Mouse (Mus musculus) limb, embryonic 13.5 days (tissue): ENCODE results near the gene Cd151. TPM values are rescaled to one million over a fixed set of nuclear protein-coding genes. Genes with fewer than 3 reads are reported as not detected.
A peak's percentile ranks its signal among the peaks of the same experiment; 100 is the strongest.

Experiments used
- ATAC-seq: fragments of 200-750 bp; cut with Nextera tagmentation; 2 replicates; pipeline ENCODE4 v1.8.0; 2017; ENCODE audit warnings: low read depth, moderate number of reproducible peaks, moderate TSS enrichment; ENCODE audit not compliant: low FRiP score
- H3K27ac ChIP-seq: fragments of 300-500 bp; sonication (generic); 2 replicates; pipeline ENCODE4 v1.5.1; 2015; ENCODE audit warnings: inconsistent platforms, mild to moderate bottlenecking, moderate library complexity
- H3K27me3 ChIP-seq: fragments of 300-500 bp; sonication (generic); 2 replicates; pipeline ENCODE4 v1.6.1; 2015; ENCODE audit warnings: mild to moderate bottlenecking, inconsistent platforms
- H3K36me3 ChIP-seq: fragments of 300-500 bp; sonication (generic); 2 replicates; pipeline ENCODE4 v1.6.1; 2015; ENCODE audit warnings: inconsistent platforms, mild to moderate bottlenecking, moderate library complexity
- H3K4me1 ChIP-seq: fragments of 300-500 bp; sonication (generic); 2 replicates; pipeline ENCODE4 v1.6.1; 2015; ENCODE audit warnings: inconsistent platforms
- H3K4me2 ChIP-seq: fragments of 300-500 bp; sonication (generic); replicated peaks from 2 replicates; pipeline ENCODE4 v1.6.1; 2015; ENCODE audit warnings: inconsistent platforms, mild to moderate bottlenecking, moderate library complexity
- H3K4me3 ChIP-seq: fragments of 300-500 bp; sonication (generic); 2 replicates; pipeline ENCODE4 v1.5.1; 2015; ENCODE audit warnings: moderate library complexity, mild to moderate bottlenecking, inconsistent platforms
- H3K9ac ChIP-seq: fragments of 300-500 bp; sonication (generic); 2 replicates; pipeline ENCODE4 v1.6.1; 2015; ENCODE audit warnings: mild to moderate bottlenecking, inconsistent platforms
- H3K9me3 ChIP-seq: fragments of 300-500 bp; sonication (generic); 2 replicates; pipeline ENCODE4 v1.6.1; 2016; ENCODE audit warnings: inconsistent platforms
- WGBS: fragments of 180-500 bp; shearing (Covaris S2); methylation state at CpG from one replicate; pipeline ENCODE4 v1.1.7; 2015; 5-methylcytosine and 5-hydroxymethylcytosine counted together
- polyA plus RNA-seq: library from polyadenylated mRNA; unstranded; fragments of >200 nt; fragmentation: Nextera tagmentation; extraction: Ambion mirVana; gene quantifications from 2 replicates; pipeline ENCODE4 v1.2.1, GENCODE M21; 2015

Cd151 gene
- polyA plus RNA-seq, 1 experiment from 2014 or later: 14.6 TPM

DNA sequence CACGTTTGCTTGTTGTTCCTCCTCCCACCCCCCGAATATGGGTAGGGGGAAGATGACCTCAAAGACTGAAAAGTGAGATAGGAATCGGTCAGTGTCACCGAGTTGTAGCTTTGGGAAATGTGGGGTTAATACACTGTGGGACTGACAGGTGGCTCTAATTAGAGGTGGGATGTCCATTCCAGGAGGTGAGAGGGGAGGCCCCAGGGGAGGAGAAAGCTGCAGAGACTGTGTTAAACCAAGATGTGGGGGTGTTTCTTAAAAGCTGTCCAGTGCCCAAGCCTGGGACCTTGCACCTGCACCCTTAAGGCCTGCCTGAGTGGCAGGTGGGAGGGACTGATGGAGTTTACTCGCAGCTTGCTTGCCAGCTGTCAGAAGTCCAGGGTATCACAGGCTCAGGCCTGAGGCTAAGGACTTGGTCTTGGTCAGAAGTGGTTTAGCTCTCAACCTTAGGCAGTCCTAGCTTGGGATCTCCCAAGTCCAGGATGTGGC, 4.8 kb upstream of the Cd151 start:
- Histone ChIP-seq H3K9me3 (no peaks in the 10 kb centered on the region), H3K27ac (no peak overlapping the region), H3K27me3 (peaks cover 79% of the 10 kb centered on the region), H3K4me1 (peaks cover 45% of the 10 kb centered on the region), H3K9ac (peak overlapping the region; percentile 63), H3K4me2 (peak overlapping the region; percentile 71), H3K4me3 (peak overlapping the region; percentile 43), H3K36me3 (peaks cover 4% of the 10 kb centered on the region; the same call in 1 of the 2 replicates)
- WGBS: 9% methylated on average over 5 of the region's 5 CpGs
- ATAC-seq: no peak

DNA sequence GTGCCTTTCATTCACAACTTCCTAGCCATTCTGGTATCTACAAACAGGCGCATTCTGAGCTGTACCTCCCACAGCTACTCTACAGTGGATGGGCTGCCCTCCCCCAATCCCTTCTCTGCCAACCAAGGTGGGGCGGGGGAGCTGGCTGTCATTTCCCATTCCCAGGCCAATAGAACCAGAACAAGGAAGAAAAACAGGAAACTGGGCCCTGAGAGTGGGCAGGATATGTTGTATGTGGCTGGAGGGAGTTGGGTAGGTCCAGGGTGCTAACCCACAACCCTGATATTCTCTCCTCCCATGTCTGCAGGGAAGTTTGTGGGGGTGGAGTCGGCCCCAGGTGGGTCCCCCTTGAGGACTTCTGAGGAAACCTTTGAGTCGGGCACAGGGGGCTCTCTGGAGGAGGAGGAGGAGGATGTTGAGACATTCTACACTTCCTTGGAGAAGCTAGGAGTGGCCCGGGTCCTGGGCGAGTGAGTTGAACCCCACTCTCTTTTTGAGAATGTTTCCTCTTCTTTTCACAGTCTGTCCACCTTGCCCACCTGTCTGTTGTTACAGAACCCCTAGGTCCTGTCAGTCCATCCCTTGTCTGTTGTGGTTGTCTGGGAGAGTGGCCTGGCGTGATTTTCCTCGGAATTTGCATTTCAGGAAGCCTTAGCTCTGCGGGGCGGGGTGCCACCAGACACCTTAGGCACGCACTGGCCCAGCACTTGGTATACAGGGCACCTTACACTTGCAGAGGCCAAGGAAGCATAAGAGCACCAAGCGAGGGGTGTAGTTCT, 3.2 kb upstream of the Cd151 start:
- Histone ChIP-seq H3K4me1 (peaks cover 59% of the 10 kb centered on the region), H3K9ac (no peak overlapping the region), H3K4me3 (peak overlapping the region; percentile 33), H3K4me2 (peak overlapping the region; percentile 60), H3K9me3 (no peaks in the 10 kb centered on the region), H3K27ac (no peak overlapping the region), H3K27me3 (peaks cover 74% of the 10 kb centered on the region), H3K36me3 (peaks cover under 1% of the 10 kb centered on the region; the same call in 1 of the 2 replicates)
- no peak for ATAC-seq
- whole genome bisulfite sequencing: 28% methylated on average over 12 of the region's 12 CpGs

DNA sequence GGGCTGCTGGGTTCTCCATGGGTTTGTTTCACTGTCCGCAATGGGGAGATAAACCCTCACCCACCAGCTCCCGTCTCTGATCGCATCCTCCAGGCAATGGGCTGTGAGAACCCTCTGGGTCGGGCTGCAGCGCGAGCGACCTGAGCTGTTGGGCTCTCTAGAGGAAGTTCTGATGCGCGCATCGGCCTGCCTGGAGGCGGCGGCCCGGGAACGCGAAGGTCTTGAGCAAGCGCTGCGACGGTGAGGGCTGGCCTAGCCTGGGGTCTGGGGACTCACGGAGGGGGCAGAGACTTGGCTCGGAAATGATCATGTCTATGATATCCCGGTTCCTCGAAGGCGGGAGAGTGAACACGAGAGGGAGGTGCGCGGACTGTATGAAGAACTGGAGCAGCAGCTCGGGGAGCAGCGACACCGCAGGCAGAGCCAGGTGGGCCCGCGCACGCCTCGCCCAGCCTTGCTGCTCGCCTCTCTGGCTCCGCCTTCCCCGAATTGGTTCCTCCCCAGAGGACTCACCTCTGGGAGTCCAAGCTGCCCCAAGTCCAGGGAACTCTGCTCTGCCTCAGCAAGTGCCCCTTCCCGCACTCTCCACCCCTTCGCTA, 2.5 kb upstream of the Cd151 start:
- peaks cover 65% of the 10 kb centered on the region for H3K4me1 ChIP-seq
- H3K36me3 ChIP-seq: peaks cover 7% of the 10 kb centered on the region
- peak overlapping the region; percentile 33 for H3K4me3 ChIP-seq
- H3K27ac ChIP-seq: no peak overlapping the region
- peak overlapping the region; percentile 61 for H3K9ac ChIP-seq
- H3K4me2 ChIP-seq: peak overlapping the region; percentile 60
- WGBS: 3% methylated on average over 38 of the region's 38 CpGs
- no peak for ATAC-seq
- peaks cover 67% of the 10 kb centered on the region for H3K27me3 ChIP-seq
- H3K9me3 ChIP-seq: no peaks in the 10 kb centered on the region

DNA sequence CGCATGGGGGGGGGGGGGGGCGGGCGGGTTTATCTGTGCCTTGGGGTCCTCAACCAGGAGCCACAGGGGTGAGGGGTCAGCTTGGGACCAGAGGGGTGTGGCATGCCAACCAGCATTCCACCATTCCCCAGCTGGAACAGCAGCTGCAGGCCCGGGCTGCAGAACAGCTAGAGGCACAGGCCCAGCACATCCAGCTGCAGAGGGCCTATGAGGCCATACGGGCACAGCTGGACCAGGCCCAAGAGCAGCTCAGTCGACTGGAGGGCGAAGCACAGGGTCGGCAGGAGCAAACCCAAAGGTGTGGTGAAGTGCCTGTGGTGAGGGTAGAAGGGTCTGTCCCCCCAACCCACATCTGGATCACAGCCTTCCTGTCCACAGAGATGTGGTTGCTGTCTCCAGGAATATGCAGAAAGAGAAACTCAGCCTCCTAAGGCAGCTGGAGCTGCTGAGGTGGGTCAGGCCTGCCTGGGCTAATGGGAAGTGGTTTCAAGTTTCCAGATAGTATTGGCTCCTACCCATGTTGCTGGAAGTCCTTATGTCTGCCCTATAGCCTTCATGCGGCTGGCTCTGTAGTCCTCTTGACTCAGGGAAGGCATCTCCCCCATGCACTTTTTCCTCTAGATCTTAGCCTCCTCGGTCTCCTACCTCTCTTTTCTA, 1.7 kb upstream of the Cd151 start:
- Histone ChIP-seq H3K9ac (peak overlapping the region; percentile 61; the same call in 1 of the 2 replicates), H3K27me3 (peaks cover 59% of the 10 kb centered on the region), H3K4me3 (peak overlapping the region; percentile 33; the same call in 1 of the 2 replicates), H3K9me3 (no peaks in the 10 kb centered on the region), H3K4me2 (peak overlapping the region; percentile 60), H3K36me3 (peaks cover 15% of the 10 kb centered on the region), H3K4me1 (peaks cover 66% of the 10 kb centered on the region), H3K27ac (peak overlapping the region; percentile 39; the same call in 1 of the 2 replicates)
- 17% methylated on average over 10 of the region's 10 CpGs for WGBS
- ATAC-seq: no peak

DNA sequence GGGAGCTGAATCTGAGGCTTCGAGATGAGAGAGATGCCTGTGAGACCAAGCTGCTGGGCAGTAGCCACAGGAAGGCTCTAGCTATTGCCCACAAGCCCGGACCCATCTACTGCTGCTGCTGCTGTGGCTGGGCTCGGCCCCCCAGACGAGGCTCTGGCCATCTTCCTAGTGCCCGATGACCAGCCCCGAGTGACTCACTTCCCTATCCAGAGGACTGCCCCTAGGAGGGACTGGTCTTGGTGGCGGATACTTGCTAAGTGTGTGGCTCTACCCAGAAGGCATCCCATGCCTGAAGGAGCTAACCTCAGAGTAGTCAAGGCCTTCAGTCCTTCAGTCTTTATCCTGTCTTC, 1.2 kb upstream of the Cd151 start:
- 75% methylated on average over 7 of the region's 7 CpGs for WGBS
- Histone ChIP-seq H3K4me2 (peak overlapping the region; percentile 60), H3K4me3 (0 out of 2 replicates have a peak overlapping the region, but pooled peaks have one; percentile 33), H3K9ac (peak overlapping the region; percentile 61), H3K9me3 (no peaks in the 10 kb centered on the region), H3K4me1 (peaks cover 66% of the 10 kb centered on the region), H3K27me3 (peaks cover 54% of the 10 kb centered on the region), H3K27ac (peak overlapping the region; percentile 39; the same call in 1 of the 2 replicates), H3K36me3 (peaks cover 20% of the 10 kb centered on the region)
- ATAC-seq: no peak

DNA sequence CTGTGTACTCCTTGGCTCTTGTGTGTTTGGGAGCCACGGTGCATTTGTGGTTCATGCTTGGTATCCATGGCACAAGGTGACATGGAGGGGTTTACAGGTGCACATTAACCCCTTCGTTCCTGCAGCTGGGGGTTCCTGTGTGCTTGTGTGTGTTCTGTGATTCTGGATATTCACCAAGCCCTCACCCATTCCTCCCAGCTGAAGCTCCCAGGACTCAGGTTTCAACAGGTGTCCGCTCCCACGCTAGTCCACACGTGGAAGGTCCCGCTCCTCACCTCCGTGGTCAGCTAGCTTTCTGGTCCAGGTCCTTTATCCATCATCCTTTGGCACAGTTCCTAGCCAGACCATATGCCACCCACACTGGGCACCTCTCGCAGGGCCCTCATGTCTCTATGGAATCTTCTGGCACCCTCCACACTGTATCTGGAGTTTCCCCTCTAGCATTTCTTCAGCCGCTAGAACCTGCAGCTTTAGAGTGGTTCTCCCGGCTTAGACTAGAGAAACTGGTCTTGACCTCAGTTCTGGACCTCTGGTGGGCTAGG, 514 bp upstream of the Cd151 start:
- Histone ChIP-seq H3K36me3 (peaks cover 26% of the 10 kb centered on the region), H3K4me2 (peak overlapping the region; percentile 91), H3K9me3 (no peaks in the 10 kb centered on the region), H3K9ac (peak overlapping the region; percentile 86), H3K4me1 (peaks cover 63% of the 10 kb centered on the region), H3K27ac (peak overlapping the region; percentile 81), H3K4me3 (peak overlapping the region; percentile 83), H3K27me3 (peaks cover 48% of the 10 kb centered on the region)
- WGBS: 56% methylated on average over 10 of the region's 10 CpGs
- no peak for ATAC-seq

DNA sequence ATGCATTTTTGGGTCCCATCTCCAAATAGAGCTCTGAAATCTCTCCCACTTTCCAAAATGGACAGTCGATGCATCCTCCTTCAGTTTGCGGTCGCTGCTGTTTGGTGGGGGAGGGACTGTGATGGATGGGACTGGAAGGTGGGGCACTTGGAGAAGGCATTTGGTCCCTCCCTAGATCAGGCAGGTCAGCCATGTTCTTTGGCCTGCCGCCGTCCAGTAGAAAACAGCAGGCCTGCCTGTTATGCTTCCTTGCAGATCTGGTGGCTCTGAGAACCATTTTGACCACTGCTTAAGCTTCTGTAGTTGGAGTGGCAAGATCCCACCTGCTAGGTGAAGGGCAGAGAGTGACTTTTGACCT, 951 bp downstream of the Cd151 start:
- no peak for ATAC-seq
- peak overlapping the region; percentile 81; the same call in 1 of the 2 replicates for H3K27ac ChIP-seq
- 14% methylated on average over 5 of the region's 5 CpGs for WGBS
- peak overlapping the region; percentile 86 for H3K9ac ChIP-seq
- H3K4me2 ChIP-seq: peak overlapping the region; percentile 91
- peaks cover 38% of the 10 kb centered on the region for H3K36me3 ChIP-seq
- H3K27me3 ChIP-seq: peaks cover 33% of the 10 kb centered on the region
- H3K9me3 ChIP-seq: no peaks in the 10 kb centered on the region
- H3K4me1 ChIP-seq: peaks cover 54% of the 10 kb centered on the region
- H3K4me3 ChIP-seq: peak overlapping the region; percentile 83

DNA sequence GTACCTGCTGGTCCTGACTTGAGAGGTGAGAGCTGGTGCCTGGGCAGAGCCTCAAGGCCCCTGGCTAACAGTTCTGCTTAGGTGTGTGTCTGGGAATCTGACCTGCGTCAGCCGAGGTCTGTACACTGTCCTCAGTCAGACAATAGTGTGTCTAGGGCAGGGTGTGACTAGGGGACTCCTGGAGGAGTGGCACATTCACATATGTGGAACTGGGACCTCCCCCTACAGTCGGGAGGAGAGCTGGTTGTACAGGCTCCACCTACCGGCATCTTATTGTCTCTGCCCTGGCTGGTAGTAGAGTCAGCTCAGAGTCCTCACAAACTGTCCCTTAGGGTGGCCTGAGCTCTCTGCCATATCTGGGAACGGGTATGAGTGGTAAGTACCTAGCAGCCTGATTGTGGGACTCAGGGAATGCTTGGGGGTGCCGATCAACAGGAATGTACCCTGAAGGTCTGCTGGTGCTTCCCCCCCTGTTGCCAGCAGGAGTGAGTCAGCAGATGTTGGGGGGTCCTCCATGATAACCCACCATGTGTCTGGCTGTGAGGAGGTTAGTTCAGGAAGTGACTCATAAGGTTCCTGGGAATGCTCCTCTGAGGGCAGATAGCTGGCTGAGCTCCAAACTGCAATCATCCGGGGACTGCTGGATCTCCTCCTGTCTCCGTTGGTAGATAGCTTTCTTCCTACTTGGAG, 1.5 kb downstream of the Cd151 start:
- Histone ChIP-seq H3K4me1 (peaks cover 58% of the 10 kb centered on the region), H3K4me3 (peak overlapping the region; percentile 83), H3K27me3 (peaks cover 28% of the 10 kb centered on the region), H3K9ac (peak overlapping the region; percentile 86), H3K27ac (peak overlapping the region; percentile 81), H3K36me3 (peaks cover 38% of the 10 kb centered on the region), H3K4me2 (peak overlapping the region; percentile 91), H3K9me3 (no peaks in the 10 kb centered on the region)
- WGBS: 14% methylated on average over 8 of the region's 8 CpGs
- ATAC-seq: peak; percentile 60

DNA sequence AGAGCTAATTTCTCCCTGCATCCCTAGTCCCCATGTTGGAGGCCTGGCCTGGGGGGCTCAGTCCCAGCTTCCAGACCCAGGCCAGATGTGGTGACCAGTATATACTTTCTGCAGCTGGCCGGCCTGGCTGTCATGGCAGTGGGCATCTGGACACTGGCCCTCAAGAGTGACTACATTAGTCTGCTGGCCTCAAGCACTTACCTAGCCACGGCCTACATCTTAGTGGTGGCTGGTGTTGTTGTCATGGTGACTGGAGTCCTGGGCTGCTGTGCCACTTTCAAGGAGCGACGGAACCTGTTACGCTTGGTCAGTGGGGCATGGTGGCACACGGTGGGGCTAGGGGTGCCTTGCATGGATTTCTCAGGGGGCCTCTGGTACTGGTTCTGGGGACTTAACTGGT, 2.2 kb downstream of the Cd151 start:
- peak overlapping the region; percentile 86 for H3K9ac ChIP-seq
- H3K27ac ChIP-seq: peak overlapping the region; percentile 81
- peaks cover 59% of the 10 kb centered on the region for H3K4me1 ChIP-seq
- H3K9me3 ChIP-seq: no peaks in the 10 kb centered on the region
- ATAC-seq: no peak
- peaks cover 21% of the 10 kb centered on the region for H3K27me3 ChIP-seq
- H3K4me2 ChIP-seq: peak overlapping the region; percentile 91
- peaks cover 38% of the 10 kb centered on the region for H3K36me3 ChIP-seq
- peak overlapping the region; percentile 83 for H3K4me3 ChIP-seq
- WGBS: 89% methylated on average over 6 of the region's 6 CpGs

DNA sequence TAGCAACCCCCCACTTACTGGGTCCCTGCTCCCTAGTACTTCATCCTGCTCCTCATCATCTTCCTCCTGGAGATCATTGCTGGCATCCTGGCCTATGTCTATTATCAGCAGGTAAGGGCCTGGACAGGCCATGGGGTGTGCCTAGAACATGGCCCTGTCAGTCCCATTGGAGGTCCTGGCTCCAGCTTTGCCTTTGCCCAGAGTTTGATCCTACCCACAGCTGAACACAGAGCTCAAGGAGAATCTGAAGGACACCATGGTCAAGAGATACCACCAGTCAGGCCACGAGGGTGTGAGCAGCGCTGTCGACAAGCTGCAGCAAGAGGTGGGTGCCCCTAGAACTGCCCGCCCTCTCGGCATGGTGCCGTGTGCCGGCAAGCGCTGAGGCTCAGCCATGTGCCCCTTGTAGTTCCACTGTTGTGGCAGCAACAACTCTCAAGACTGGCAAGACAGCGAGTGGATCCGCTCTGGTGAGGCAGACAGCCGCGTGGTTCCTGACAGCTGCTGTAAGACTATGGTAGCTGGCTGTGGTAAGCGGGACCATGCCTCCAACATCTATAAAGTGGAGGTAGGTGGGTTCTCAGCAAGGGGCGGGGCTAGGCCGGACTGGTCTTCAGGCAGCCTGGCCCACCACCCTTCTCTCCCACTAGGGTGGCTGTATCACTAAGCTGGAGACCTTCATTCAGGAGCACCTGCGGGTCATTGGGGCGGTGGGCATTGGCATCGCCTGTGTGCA, 2.9 kb downstream of the Cd151 start:
- no peak overlapping the region for H3K27ac ChIP-seq

DNA sequence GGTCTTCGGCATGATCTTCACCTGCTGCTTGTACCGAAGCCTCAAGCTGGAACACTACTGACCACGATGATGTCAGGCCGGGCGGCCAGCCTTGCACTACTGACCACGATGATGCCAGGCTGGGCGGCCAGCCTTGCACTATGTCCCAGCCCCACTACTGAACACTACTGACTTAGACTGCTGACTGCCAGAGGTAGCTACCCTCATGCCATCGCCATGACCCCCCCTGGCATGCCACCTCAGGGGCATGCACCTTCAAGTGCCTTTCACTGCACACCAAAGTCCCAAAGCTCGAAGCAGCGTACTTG, 3.4 kb downstream of the Cd151 start:
- peaks cover 50% of the 10 kb centered on the region for H3K4me1 ChIP-seq
- peaks cover 38% of the 10 kb centered on the region for H3K36me3 ChIP-seq
- ATAC-seq: no peak
- no peak overlapping the region for H3K27ac ChIP-seq
- no peak overlapping the region for H3K4me3 ChIP-seq
- H3K9ac ChIP-seq: no peak overlapping the region
- peaks cover 8% of the 10 kb centered on the region for H3K27me3 ChIP-seq
- 93% methylated on average over 10 of the region's 10 CpGs for WGBS
- no peak overlapping the region for H3K4me2 ChIP-seq
- H3K9me3 ChIP-seq: no peaks in the 10 kb centered on the region

More for the DNA sequence above, 2.9 kb downstream of the Cd151 start:
- H3K27me3 ChIP-seq: peaks cover 14% of the 10 kb centered on the region
- H3K4me2 ChIP-seq: peak overlapping the region; percentile 91; the same call in 1 of the 2 replicates
- H3K4me3 ChIP-seq: no peak overlapping the region
- peaks cover 54% of the 10 kb centered on the region for H3K4me1 ChIP-seq
- WGBS: 89% methylated on average over 18 of the region's 18 CpGs
- no peak for ATAC-seq
- no peak overlapping the region for H3K9ac ChIP-seq
- H3K36me3 ChIP-seq: peaks cover 38% of the 10 kb centered on the region
- H3K9me3 ChIP-seq: no peaks in the 10 kb centered on the region
